Mouse (Mus musculus): ENCODE measurements at regions not wholly inside any gene's neighbourhood (a gene's known extent, or its start where the extent isn't known, plus 50 kb on each side); places are given as distances from the start of the nearest gene placed in this dataset.

DNA sequence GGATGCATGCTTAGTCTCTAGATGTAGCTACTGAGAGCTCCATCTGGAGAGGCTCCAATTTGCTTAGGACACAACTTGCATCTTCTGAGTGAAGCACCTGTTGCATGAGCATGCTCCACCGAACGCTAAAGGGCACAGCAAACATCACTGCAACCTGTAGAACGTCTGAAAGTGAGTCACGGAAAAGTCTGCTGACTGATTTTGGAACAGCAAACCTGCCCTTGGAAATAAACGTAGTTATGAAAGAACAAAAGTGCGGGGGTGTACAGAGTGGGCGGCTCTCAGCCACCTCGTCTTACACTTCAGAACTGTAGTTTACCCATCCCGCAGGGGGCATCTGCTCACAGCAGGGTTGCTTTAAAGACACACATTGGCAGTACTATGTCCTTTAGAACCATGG is 97.0 kb upstream of the Rxylt1 start:
- H3K27ac ChIP-seq (replicated peaks; ENCODE audit: low read depth, low read length) = no peak overlapping the region
- 86% methylated on average over 9 of the region's 9 CpGs for WGBS
- H3K9me3 ChIP-seq (replicated peaks; ENCODE audit: control insufficient read depth, low read length) = no peaks in the 10 kb centered on the region
- no peaks in the 10 kb centered on the region for H3K27me3 ChIP-seq (ENCODE audit: control insufficient read depth, insufficient read depth, low read length)
- no peak overlapping the region for H3K4me2 ChIP-seq (ENCODE audit: low read depth, low read length)
- H3K36me3 ChIP-seq (replicated peaks; ENCODE audit: control insufficient read depth, insufficient read depth, low read depth, low read length) = no peaks in the 10 kb centered on the region
- H3K4me1 ChIP-seq (ENCODE audit: control insufficient read depth, insufficient read depth, low read length) = no peaks in the 10 kb centered on the region
- H3K4me3 ChIP-seq (ENCODE audit: low read depth, low read length) = no peak overlapping the region
- no peak for ATAC-seq (replicated peaks; ENCODE audit: insufficient number of reproducible peaks, low FRiP score, low TSS enrichment, low read depth)
- no peak for DNase-seq (ENCODE audit: low spot score)
- H3K9ac ChIP-seq (replicated peaks; ENCODE audit: low read length) = no peak overlapping the region

DNA sequence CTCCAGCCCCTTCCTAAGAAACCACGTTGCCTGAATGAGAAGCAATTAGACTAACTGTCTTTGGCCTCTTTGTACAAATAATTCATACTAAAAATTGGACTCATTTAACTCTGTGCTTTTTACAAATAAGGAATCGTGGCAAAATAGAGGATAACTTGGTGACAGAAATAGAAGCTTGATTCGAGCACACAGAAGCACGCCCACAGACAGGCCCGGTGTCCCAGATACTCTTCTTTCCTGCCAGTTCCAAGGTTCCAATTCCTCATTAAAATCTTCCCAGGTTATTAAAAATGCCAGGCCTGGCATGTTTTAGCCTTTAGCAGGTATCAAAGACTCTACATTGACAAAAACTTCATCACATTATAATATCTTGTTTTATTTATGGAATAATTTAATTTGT is 96.2 kb upstream of the Rxylt1 start:
- Histone ChIP-seq H3K27me3 (ENCODE audit: control insufficient read depth, insufficient read depth, low read length) (no peaks in the 10 kb centered on the region), H3K36me3 (replicated peaks; ENCODE audit: control insufficient read depth, insufficient read depth, low read depth, low read length) (no peaks in the 10 kb centered on the region), H3K4me2 (ENCODE audit: low read depth, low read length) (no peak overlapping the region), H3K4me3 (ENCODE audit: low read depth, low read length) (no peak overlapping the region), H3K4me1 (ENCODE audit: control insufficient read depth, insufficient read depth, low read length) (no peaks in the 10 kb centered on the region), H3K27ac (replicated peaks; ENCODE audit: low read depth, low read length) (no peak overlapping the region), H3K9ac (replicated peaks; ENCODE audit: low read length) (no peak overlapping the region), H3K9me3 (replicated peaks; ENCODE audit: control insufficient read depth, low read length) (no peaks in the 10 kb centered on the region)
- ATAC-seq (replicated peaks; ENCODE audit: insufficient number of reproducible peaks, low FRiP score, low TSS enrichment, low read depth) = no peak
- 85% methylated on average over 5 of the region's 5 CpGs for WGBS
- DNase-seq (ENCODE audit: low spot score) = no peak

- no peak overlapping the region for H3K9ac ChIP-seq (replicated peaks; ENCODE audit: low read length)
- H3K27me3 ChIP-seq (ENCODE audit: control insufficient read depth, insufficient read depth, low read length) = no peaks in the 10 kb centered on the region
- no peak overlapping the region for H3K4me3 ChIP-seq (ENCODE audit: low read depth, low read length)
- H3K36me3 ChIP-seq (replicated peaks; ENCODE audit: control insufficient read depth, insufficient read depth, low read depth, low read length) = no peaks in the 10 kb centered on the region
- ATAC-seq (replicated peaks; ENCODE audit: insufficient number of reproducible peaks, low FRiP score, low TSS enrichment, low read depth) (no peak), DNase-seq (ENCODE audit: low spot score) (no peak)
- H3K9me3 ChIP-seq (replicated peaks; ENCODE audit: control insufficient read depth, low read length) = no peaks in the 10 kb centered on the region
- no peak overlapping the region for H3K4me2 ChIP-seq (ENCODE audit: low read depth, low read length)
- no peak overlapping the region for H3K27ac ChIP-seq (replicated peaks; ENCODE audit: low read depth, low read length)
- H3K4me1 ChIP-seq (ENCODE audit: control insufficient read depth, insufficient read depth, low read length) = no peaks in the 10 kb centered on the region
- 81% methylated on average over 9 of the region's 9 CpGs for WGBS
Measured at GRCm38 (mm10) chr10:122185152-122185745, 88.1 kb upstream of the Rxylt1 start.

- Histone ChIP-seq H3K4me3 (ENCODE audit: low read depth, low read length) (no peak overlapping the region), H3K36me3 (replicated peaks; ENCODE audit: control insufficient read depth, insufficient read depth, low read depth, low read length) (no peaks in the 10 kb centered on the region), H3K27me3 (ENCODE audit: control insufficient read depth, insufficient read depth, low read length) (no peaks in the 10 kb centered on the region), H3K27ac (replicated peaks; ENCODE audit: low read depth, low read length) (no peak overlapping the region), H3K4me1 (ENCODE audit: control insufficient read depth, insufficient read depth, low read length) (no peaks in the 10 kb centered on the region), H3K4me2 (ENCODE audit: low read depth, low read length) (no peak overlapping the region), H3K9me3 (replicated peaks; ENCODE audit: control insufficient read depth, low read length) (no peaks in the 10 kb centered on the region), H3K9ac (replicated peaks; ENCODE audit: low read length) (no peak overlapping the region)
- 31% methylated on average over 4 of the region's 4 CpGs for WGBS
- ATAC-seq (replicated peaks; ENCODE audit: insufficient number of reproducible peaks, low FRiP score, low TSS enrichment, low read depth) (no peak), DNase-seq (ENCODE audit: low spot score) (peak; percentile 34)
Measured at GRCm38 (mm10) chr10:122183025-122183424, 85.9 kb upstream of the Rxylt1 start.

GRCm38 (mm10) chr10:122149038-122149437 is 51.9 kb upstream of the Rxylt1 start:
- Histone ChIP-seq H3K9me3 (replicated peaks; ENCODE audit: control insufficient read depth, low read length) (no peaks in the 10 kb centered on the region), H3K27ac (replicated peaks; ENCODE audit: low read depth, low read length) (no peak overlapping the region), H3K9ac (replicated peaks; ENCODE audit: low read length) (no peak overlapping the region), H3K27me3 (ENCODE audit: control insufficient read depth, insufficient read depth, low read length) (no peaks in the 10 kb centered on the region), H3K4me3 (ENCODE audit: low read depth, low read length) (no peak overlapping the region), H3K4me2 (ENCODE audit: low read depth, low read length) (no peak overlapping the region), H3K4me1 (ENCODE audit: control insufficient read depth, insufficient read depth, low read length) (no peaks in the 10 kb centered on the region), H3K36me3 (replicated peaks; ENCODE audit: control insufficient read depth, insufficient read depth, low read depth, low read length) (no peaks in the 10 kb centered on the region)
- 92% methylated on average over 12 of the region's 12 CpGs for WGBS
- ATAC-seq (replicated peaks; ENCODE audit: insufficient number of reproducible peaks, low FRiP score, low TSS enrichment, low read depth) = no peak
- no peak for DNase-seq (ENCODE audit: low spot score)

DNA sequence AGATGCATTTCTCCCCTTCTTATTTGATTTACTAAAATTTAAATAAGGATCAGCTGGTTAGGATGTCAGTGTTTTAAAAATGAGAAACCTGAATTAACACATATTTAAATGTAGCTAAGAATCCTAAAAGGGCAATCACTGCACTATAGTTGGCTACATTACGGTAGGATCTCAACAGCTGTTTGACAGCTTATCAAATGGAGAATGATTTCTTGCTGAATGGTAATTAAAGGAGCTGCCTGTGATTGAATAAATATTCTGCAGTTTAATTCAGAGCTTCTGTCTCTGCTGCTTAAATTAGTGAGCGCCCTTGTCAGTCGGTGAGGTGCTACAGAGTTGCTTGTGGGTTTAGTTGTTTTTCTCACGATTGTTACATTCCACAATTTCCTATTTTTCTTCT is 51.4 kb upstream of the Rxylt1 start:
- Histone ChIP-seq H3K27ac (replicated peaks; ENCODE audit: low read depth, low read length) (no peak overlapping the region), H3K4me1 (ENCODE audit: control insufficient read depth, insufficient read depth, low read length) (no peaks in the 10 kb centered on the region), H3K4me3 (ENCODE audit: low read depth, low read length) (no peak overlapping the region), H3K27me3 (ENCODE audit: control insufficient read depth, insufficient read depth, low read length) (no peaks in the 10 kb centered on the region), H3K4me2 (ENCODE audit: low read depth, low read length) (no peak overlapping the region), H3K9ac (replicated peaks; ENCODE audit: low read length) (no peak overlapping the region), H3K9me3 (replicated peaks; ENCODE audit: control insufficient read depth, low read length) (no peaks in the 10 kb centered on the region), H3K36me3 (replicated peaks; ENCODE audit: control insufficient read depth, insufficient read depth, low read depth, low read length) (no peaks in the 10 kb centered on the region)
- WGBS = 90% methylated on average over 4 of the region's 4 CpGs
- DNase-seq (ENCODE audit: low spot score) (no peak), ATAC-seq (replicated peaks; ENCODE audit: insufficient number of reproducible peaks, low FRiP score, low TSS enrichment, low read depth) (no peak)

Measured in embryonic facial prominence, embryonic 11.5 days (tissue).